12 mouse cellular contexts compared by ENCODE assay signal in genomic region chr8:107820174-107820760, GRCm38 (mm10).
A peak's percentile ranks its signal among the peaks of the same experiment; 100 is the strongest.
DNase-seq lines count a peak whose midpoint lies in the region; ATAC-seq and TF ChIP-seq lines count a peak whose summit lies in the region.
"Had no signal": no experiment of that assay in that cellular context is flagged by ENCODE, and none has a peak within 500 bp of the region (broad histone marks: within the 10 kb centered on the region; RNA-seq: fewer than 3 reads in every experiment).

No protein-coding gene starts in this region.

- no peak for TF ChIP-seq POLR2A in kidney, adult 2 months (IDR thresholded peaks at IDR 0.05; ENCODE audit: low read depth, low read length)

- ATAC-seq in kidney, postnatal 0 days (replicated peaks; ENCODE audit: low FRiP score, low read depth), result no peak
- no peak for ATAC-seq in embryonic facial prominence, embryonic 14.5 days (ENCODE audit: low read depth)
- ATAC-seq in forebrain, embryonic 16.5 days, result no peak
- no peak for ATAC-seq in midbrain, embryonic 12.5 days (ENCODE audit: low FRiP score, low read depth)
- ATAC-seq: activated CD4-positive, CD25-positive, alpha-beta regulatory T cell, adult 4 months had no signal

- no peak overlapping the region for H3K27ac ChIP-seq in kidney, postnatal 0 days
- H3K27ac ChIP-seq in kidney, adult 2 months (ENCODE audit: insufficient read depth, low read depth, low read length), result no peak overlapping the region
- H3K27ac ChIP-seq in embryonic facial prominence, embryonic 14.5 days (replicated peaks; ENCODE audit: low read depth, low read length), result 0 out of 2 replicates have a peak overlapping the region, but pooled peaks have one; percentile 69
- peak overlapping the region; percentile 39; the same call in 1 of the 2 replicates for H3K27ac ChIP-seq in forebrain, embryonic 16.5 days (ENCODE audit: low read length)
- H3K27ac ChIP-seq in midbrain, embryonic 12.5 days (replicated peaks), result peak overlapping the region; percentile 52
- H3K27ac ChIP-seq: liver, embryonic 15.5 days had no signal

- no peak overlapping the region for H3K4me3 ChIP-seq in kidney, postnatal 0 days (replicated peaks; ENCODE audit: low read depth, low read length)
- H3K4me3 ChIP-seq in kidney, adult 2 months (ENCODE audit: insufficient read depth, low read depth, low read length), result no peak overlapping the region
- H3K4me3 ChIP-seq in embryonic facial prominence, embryonic 14.5 days (ENCODE audit: low read depth, low read length), result no peak overlapping the region
- no peak overlapping the region for H3K4me3 ChIP-seq in forebrain, embryonic 16.5 days (replicated peaks; ENCODE audit: low read length)
- H3K4me3 ChIP-seq in midbrain, embryonic 12.5 days, result no peak overlapping the region
- H3K4me3 ChIP-seq: liver, embryonic 15.5 days; myocyte had no signal

- H3K4me2 ChIP-seq in kidney, postnatal 0 days (ENCODE audit: low read length), result peak overlapping the region; percentile 5; the same call in 1 of the 2 replicates
- no peak overlapping the region for H3K4me2 ChIP-seq in embryonic facial prominence, embryonic 14.5 days (ENCODE audit: low read depth, low read length)
- no peak overlapping the region for H3K4me2 ChIP-seq in forebrain, embryonic 16.5 days (ENCODE audit: low read length)
- peak overlapping the region; percentile 23 for H3K4me2 ChIP-seq in midbrain, embryonic 12.5 days (replicated peaks)
- H3K4me2 ChIP-seq: liver, embryonic 15.5 days had no signal

- WGBS in kidney, postnatal 0 days, result 4% methylated on average over 8 of the region's 8 CpGs
- 12% methylated on average over 8 of the region's 8 CpGs for WGBS in kidney, adult 2 months
- 13% methylated on average over 8 of the region's 8 CpGs for WGBS in embryonic facial prominence, embryonic 14.5 days
- under 1% methylated on average over 8 of the region's 8 CpGs for WGBS in forebrain, embryonic 16.5 days
- WGBS in midbrain, embryonic 12.5 days, result under 1% methylated on average over 8 of the region's 8 CpGs

- no peaks in the 10 kb centered on the region for H3K36me3 ChIP-seq in kidney, postnatal 0 days (ENCODE audit: insufficient read depth, low read length)
- no peaks in the 10 kb centered on the region for H3K36me3 ChIP-seq in kidney, adult 2 months (ENCODE audit: control insufficient read depth, insufficient read depth, low read length)
- H3K36me3 ChIP-seq in embryonic facial prominence, embryonic 14.5 days (ENCODE audit: control insufficient read depth, insufficient read depth, low read length), result no peaks in the 10 kb centered on the region
- no peaks in the 10 kb centered on the region for H3K36me3 ChIP-seq in forebrain, embryonic 16.5 days (ENCODE audit: control insufficient read depth, insufficient read depth)
- H3K36me3 ChIP-seq in midbrain, embryonic 12.5 days, result no peaks in the 10 kb centered on the region
- H3K36me3 ChIP-seq: liver, embryonic 15.5 days had no signal

- no peak overlapping the region for H3K9ac ChIP-seq in kidney, postnatal 0 days (ENCODE audit: low read depth, low read length)
- no peak overlapping the region for H3K9ac ChIP-seq in embryonic facial prominence, embryonic 14.5 days (ENCODE audit: low read depth, low read length)
- H3K9ac ChIP-seq in forebrain, embryonic 16.5 days (replicated peaks; ENCODE audit: low read depth, low read length), result no peak overlapping the region
- H3K9ac ChIP-seq in midbrain, embryonic 12.5 days (replicated peaks), result 0 out of 2 replicates have a peak overlapping the region, but pooled peaks have one; percentile 31
- H3K9ac ChIP-seq: liver, embryonic 15.5 days had no signal

- H3K27me3 ChIP-seq in kidney, postnatal 0 days (ENCODE audit: insufficient read depth, low read length), result no peaks in the 10 kb centered on the region
- no peaks in the 10 kb centered on the region for H3K27me3 ChIP-seq in kidney, adult 2 months (replicated peaks; ENCODE audit: control insufficient read depth, insufficient read depth, low read length)
- H3K27me3 ChIP-seq in embryonic facial prominence, embryonic 14.5 days (replicated peaks; ENCODE audit: control insufficient read depth, insufficient read depth, low read length), result no peaks in the 10 kb centered on the region
- H3K27me3 ChIP-seq in forebrain, embryonic 16.5 days (replicated peaks; ENCODE audit: control insufficient read depth, insufficient read depth, low read length), result peaks cover 17% of the 10 kb centered on the region
- H3K27me3 ChIP-seq in midbrain, embryonic 12.5 days, result peaks cover 11% of the 10 kb centered on the region

- H3K9me3 ChIP-seq in kidney, postnatal 0 days (replicated peaks; ENCODE audit: low read length), result no peaks in the 10 kb centered on the region
- H3K9me3 ChIP-seq in embryonic facial prominence, embryonic 14.5 days (ENCODE audit: control insufficient read depth, low read length), result no peaks in the 10 kb centered on the region
- H3K9me3 ChIP-seq in forebrain, embryonic 16.5 days (ENCODE audit: control insufficient read depth, low read length), result no peaks in the 10 kb centered on the region
- no peaks in the 10 kb centered on the region for H3K9me3 ChIP-seq in midbrain, embryonic 12.5 days
- H3K9me3 ChIP-seq: liver, embryonic 15.5 days had no signal

- H3K4me1 ChIP-seq in kidney, postnatal 0 days (replicated peaks; ENCODE audit: insufficient read depth, low read length), result no peaks in the 10 kb centered on the region
- H3K4me1 ChIP-seq in kidney, adult 2 months (ENCODE audit: control insufficient read depth, insufficient read depth, low read length), result no peaks in the 10 kb centered on the region
- H3K4me1 ChIP-seq in embryonic facial prominence, embryonic 14.5 days (ENCODE audit: control insufficient read depth, insufficient read depth, low read length), result peaks cover 17% of the 10 kb centered on the region
- H3K4me1 ChIP-seq in forebrain, embryonic 16.5 days (replicated peaks; ENCODE audit: control insufficient read depth, insufficient read depth, low read length), result peaks cover 13% of the 10 kb centered on the region
- peaks cover 29% of the 10 kb centered on the region for H3K4me1 ChIP-seq in midbrain, embryonic 12.5 days
- H3K4me1 ChIP-seq: liver, embryonic 15.5 days had no signal

- TF ChIP-seq CTCF in kidney, postnatal 0 days (IDR thresholded peaks at IDR 0.05; ENCODE audit: low read depth), result no peak
- TF ChIP-seq CTCF in kidney, adult 2 months (conservative IDR thresholded peaks at IDR 0.05; ENCODE audit: insufficient read depth, insufficient read length, low read depth, low read length), result no peak

- peak; percentile 17 for DNase-seq in kidney, postnatal 0 days (ENCODE audit: low spot score)
- DNase-seq in kidney, adult 2 months, result no peak
- no peak for DNase-seq in embryonic facial prominence, embryonic 14.5 days (ENCODE audit: low spot score)
- DNase-seq in adrenal gland, postnatal 36 days, result no peak
- DNase-seq in gastrocnemius, adult 18-20 months (ENCODE audit: low spot score), result no peak
- DNase-seq: kidney, adult 11 months; thymus, postnatal 14 days had no signal

Comparison
In these comparisons a context has a peak if more than half of its experiments do, and no peak if none do; other contexts are left out.
1. H3K27ac ChIP-seq: peak in embryonic facial prominence, embryonic 14.5 days (single experiment), forebrain, embryonic 16.5 days (single experiment) and midbrain, embryonic 12.5 days (single experiment); none in kidney, postnatal 0 days (single experiment) and kidney, adult 2 months (single experiment).
2. H3K4me2 ChIP-seq: peak in kidney, postnatal 0 days (single experiment) and midbrain, embryonic 12.5 days (single experiment); none in embryonic facial prominence, embryonic 14.5 days (single experiment) and forebrain, embryonic 16.5 days (single experiment).